Mouse (Mus musculus) left cerebral cortex, adult 18-20 months (tissue): ENCODE results near the gene Nfe2. TPM values are rescaled to one million over a fixed set of nuclear protein-coding genes. Genes with fewer than 3 reads are reported as not detected.

ENCODE experiments used
- DNase-seq, 2 experiments: peaks; one replicate each; pipeline ENCODE4 v3.0.0; 2021 to 2022; ENCODE audit warnings: low spot score in 2 of 2, mixed read lengths in 1 of 2
- microRNA-seq, 2 experiments: library from miRNA; unstranded; fragments of <30 nt; microRNA quantifications; one replicate each; pipeline ENCODE4 v1.2.0; 2021
- total RNA-seq, 2 experiments: library from RNA; stranded (reverse); gene quantifications; 2 replicates each; pipeline ENCODE4 v1.2.3; 2021

Nfe2 gene
- total RNA-seq, 2 experiments from 2014 or later = 0.40 TPM; not detected in 1

- DNase-seq = no peak
These were observed 34.0 kb downstream of the Nfe2 start for GRCm38 (mm10) chr15:103224161-103224560.

- no peak for DNase-seq
These were observed 36.8 kb downstream of the Nfe2 start for GRCm38 (mm10) chr15:103221386-103221785.

- no peak for DNase-seq
These were observed 37.4 kb downstream of the Nfe2 start for GRCm38 (mm10) chr15:103220785-103221184.

GRCm38 (mm10) chr15:103216052-103216451, 42.2 kb downstream of the Nfe2 start:
- no peak for DNase-seq

- peak; percentile 87 to 90 for DNase-seq
These were observed 43.0 kb downstream of the Nfe2 start for GRCm38 (mm10) chr15:103214971-103215907.

GRCm38 (mm10) chr15:103214149-103214548, 44.1 kb downstream of the Nfe2 start:
- no peak for DNase-seq

GRCm38 (mm10) chr15:103205156-103205555, 53.0 kb downstream of the Nfe2 start:
- no peak for DNase-seq

GRCm38 (mm10) chr15:103202088-103202793, 56.0 kb downstream of the Nfe2 start:
- no peak for DNase-seq

Small RNA genes within 50 kb of the gene (microRNA-seq; reads per million reads assigned to microRNA genes)
- gene Mir148b = 83.1 to 98.2 reads per million in 2 experiments

Other genes with a start within 250 kb of the Nfe2 start
- gene Hoxc4, start 239.5 kb downstream of the Nfe2 start, total RNA-seq = not detected
- 10 to 100 TPM; 21.8 to 22.6 TPM for gene Smug1, start 91.3 kb downstream of the Nfe2 start, total RNA-seq
- 100 to 1,000 TPM; 181 to 182 TPM for gene Cbx5, start 18.6 kb downstream of the Nfe2 start, total RNA-seq
- 100 to 1,000 TPM; 232 to 268 TPM for gene Hnrnpa1, start 18.0 kb downstream of the Nfe2 start, total RNA-seq
- gene Copz1, start 14.3 kb upstream of the Nfe2 start, total RNA-seq = 10 to 100 TPM; 93.5 to 97.5 TPM
- gene Gpr84, start 52.2 kb upstream of the Nfe2 start, total RNA-seq = 1 to 10 TPM in 1 of 2 experiments, under 1 TPM in 1; 0.42 to 1.0 TPM
- 10 to 100 TPM; 72.0 to 79.3 TPM for gene Zfp385a, start 81.7 kb upstream of the Nfe2 start, total RNA-seq
- gene Itga5, start 108.4 kb upstream of the Nfe2 start, total RNA-seq = 1 to 10 TPM; 2.6 to 3.9 TPM
- gene Gtsf1, start 172.1 kb upstream of the Nfe2 start, total RNA-seq = under 1 TPM in 1 of 2 experiments, not detected in 1; 0.45 TPM
- not detected for gene Gtsf2, start 190.1 kb upstream of the Nfe2 start, total RNA-seq
- 1 to 10 TPM; 9.0 to 9.2 TPM for gene Nckap1l, start 195.4 kb upstream of the Nfe2 start, total RNA-seq
- 100 to 1,000 TPM; 181 to 227 TPM for gene Pde1b, start 244.6 kb upstream of the Nfe2 start, total RNA-seq